Mouse (Mus musculus) hindbrain, embryonic 11.5 days (tissue): ENCODE results near the gene Jsrp1. TPM values are rescaled to one million over a fixed set of nuclear protein-coding genes. Genes with fewer than 3 reads are reported as not detected.
A peak's percentile ranks its signal among the peaks of the same experiment; 100 is the strongest.

Source experiments
- ATAC-seq: fragments of 200-750 bp; cut with Nextera tagmentation; 2 replicates; pipeline ENCODE4 v1.8.0; 2017; ENCODE audit warnings: mild to moderate bottlenecking, moderate TSS enrichment, moderate library complexity; ENCODE audit not compliant: low FRiP score
- DNase-seq: peaks from one replicate; pipeline ENCODE4 v3.0.0-alpha.2; 2015; ENCODE audit warnings: low spot score
- H3K27ac ChIP-seq: fragments of 300-500 bp; sonication (generic); 2 replicates; pipeline ENCODE4 v1.5.1; 2014; ENCODE audit warnings: mild to moderate bottlenecking, low read depth, low read length
- H3K27me3 ChIP-seq: fragments of 300-500 bp; sonication (generic); 2 replicates; pipeline ENCODE4 v1.6.1; 2014; ENCODE audit warnings: mild to moderate bottlenecking, low read length, moderate library complexity, mixed read lengths; ENCODE audit not compliant: control insufficient read depth, insufficient read depth
- H3K36me3 ChIP-seq: fragments of 300-500 bp; sonication (generic); 2 replicates; pipeline ENCODE4 v1.6.1; 2014; ENCODE audit warnings: mild to moderate bottlenecking, low read length, moderate library complexity, mixed read lengths; ENCODE audit not compliant: control insufficient read depth, insufficient read depth
- H3K4me1 ChIP-seq: fragments of 300-500 bp; sonication (generic); replicated peaks from 2 replicates; pipeline ENCODE4 v1.6.1; 2014; ENCODE audit warnings: low read length, mixed read lengths; ENCODE audit not compliant: control insufficient read depth, insufficient read depth
- H3K4me2 ChIP-seq: fragments of 300-500 bp; sonication (generic); replicated peaks from 2 replicates; pipeline ENCODE4 v1.6.1; 2014; ENCODE audit warnings: mild to moderate bottlenecking, low read depth, low read length
- H3K4me3 ChIP-seq: fragments of 300-500 bp; sonication (generic); 2 replicates; pipeline ENCODE4 v1.5.1; 2014; ENCODE audit warnings: low read depth, low read length
- H3K9ac ChIP-seq: fragments of 300-500 bp; sonication (generic); 2 replicates; pipeline ENCODE4 v1.6.1; 2014; ENCODE audit warnings: low read depth, low read length
- H3K9me3 ChIP-seq: fragments of 300-500 bp; sonication (generic); 2 replicates; pipeline ENCODE4 v1.6.1; 2016; ENCODE audit warnings: low read length; ENCODE audit not compliant: control insufficient read depth
- WGBS: fragments of 180-500 bp; shearing (Covaris S2); extraction: QIAGEN DNeasy Blood & Tissue Kit; methylation state at CpG from one replicate; pipeline ENCODE4 v1.1.7; 2014; 5-methylcytosine and 5-hydroxymethylcytosine counted together
- polyA plus RNA-seq: library from polyadenylated mRNA; unstranded; fragments of >200 nt; fragmentation: Nextera tagmentation; extraction: Ambion mirVana; gene quantifications from 2 replicates; pipeline ENCODE4 v1.2.1, GENCODE M21; 2014

Gene Jsrp1
- polyA plus RNA-seq, 1 experiment from 2014 or later = 0.36 TPM

GRCm38 (mm10) chr10:80808985-80809632, 4.2 kb downstream of the Jsrp1 start:
- Histone ChIP-seq H3K9ac (no peak overlapping the region; the same call in 1 of the 2 replicates), H3K4me2 (peak overlapping the region; percentile 29), H3K4me3 (peak overlapping the region; percentile 6; the same call in 1 of the 2 replicates), H3K27ac (no peak overlapping the region), H3K36me3 (0 out of 2 replicates have a peak, but pooled peaks cover 2% of the 10 kb centered on the region), H3K9me3 (no peaks in the 10 kb centered on the region), H3K4me1 (peaks cover 23% of the 10 kb centered on the region), H3K27me3 (peaks cover 24% of the 10 kb centered on the region)
- WGBS = 7% methylated on average over 18 of the region's 18 CpGs
- ATAC-seq (no peak), DNase-seq (peak; percentile 51)

GRCm38 (mm10) chr10:80808099-80808984, 5.0 kb downstream of the Jsrp1 start:
- Histone ChIP-seq H3K36me3 (peaks cover 8% of the 10 kb centered on the region), H3K9me3 (no peaks in the 10 kb centered on the region), H3K4me1 (peaks cover 23% of the 10 kb centered on the region), H3K9ac (peak overlapping the region; percentile 5; the same call in 1 of the 2 replicates), H3K4me3 (peak overlapping the region; percentile 6; the same call in 1 of the 2 replicates), H3K27ac (no peak overlapping the region), H3K4me2 (peak overlapping the region; percentile 29), H3K27me3 (peaks cover 24% of the 10 kb centered on the region)
- DNase-seq = peak; percentile 47
- WGBS = 17% methylated on average over 40 of the region's 40 CpGs
- no peak for ATAC-seq

- DNase-seq (peak; percentile 81), ATAC-seq (peak; percentile 77)
- peak overlapping the region; percentile 98 for H3K4me2 ChIP-seq
- WGBS = 2% methylated on average over 52 of the region's 58 CpGs
- H3K4me3 ChIP-seq = peak overlapping the region; percentile 41
- H3K9ac ChIP-seq = peak overlapping the region; percentile 64
- H3K36me3 ChIP-seq = peaks cover 14% of the 10 kb centered on the region
- no peaks in the 10 kb centered on the region for H3K9me3 ChIP-seq
- peaks cover 23% of the 10 kb centered on the region for H3K4me1 ChIP-seq
- H3K27me3 ChIP-seq = peaks cover 24% of the 10 kb centered on the region
- H3K27ac ChIP-seq = peak overlapping the region; percentile 60
These were observed 6.2 kb downstream of the Jsrp1 start for GRCm38 (mm10) chr10:80807057-80807627.

GRCm38 (mm10) chr10:80806341-80807056, 6.8 kb downstream of the Jsrp1 start:
- Histone ChIP-seq H3K36me3 (peaks cover 14% of the 10 kb centered on the region), H3K4me1 (peaks cover 23% of the 10 kb centered on the region), H3K9ac (peak overlapping the region; percentile 64), H3K4me2 (peak overlapping the region; percentile 98), H3K27ac (peak overlapping the region; percentile 60; the same call in 1 of the 2 replicates), H3K27me3 (peaks cover 24% of the 10 kb centered on the region), H3K4me3 (peak overlapping the region; percentile 41), H3K9me3 (no peaks in the 10 kb centered on the region)
- ATAC-seq (no peak), DNase-seq (no peak)
- WGBS = 40% methylated on average over 34 of the region's 34 CpGs

GRCm38 (mm10) chr10:80805925-80806324, 7.4 kb downstream of the Jsrp1 start:
- Histone ChIP-seq H3K9me3 (no peaks in the 10 kb centered on the region), H3K27me3 (peaks cover 24% of the 10 kb centered on the region), H3K27ac (no peak overlapping the region), H3K4me1 (peaks cover 23% of the 10 kb centered on the region), H3K4me2 (no peak overlapping the region), H3K36me3 (peaks cover 14% of the 10 kb centered on the region), H3K9ac (no peak overlapping the region), H3K4me3 (no peak overlapping the region)
- peak; percentile 86 for DNase-seq
- peak; percentile 28; the same call in 1 of the 2 replicates for ATAC-seq
- 25% methylated on average over 3 of the region's 3 CpGs for WGBS

- no peak for ATAC-seq
- no peak for DNase-seq
- peaks cover 21% of the 10 kb centered on the region for H3K4me1 ChIP-seq
- H3K27me3 ChIP-seq = peaks cover 22% of the 10 kb centered on the region
- no peak overlapping the region for H3K4me3 ChIP-seq
- H3K27ac ChIP-seq = no peak overlapping the region
- peaks cover 14% of the 10 kb centered on the region for H3K36me3 ChIP-seq
- no peak overlapping the region for H3K9ac ChIP-seq
- H3K9me3 ChIP-seq = no peaks in the 10 kb centered on the region
- WGBS = 85% methylated on average over 5 of the region's 5 CpGs
- H3K4me2 ChIP-seq = no peak overlapping the region
These were observed 8.0 kb downstream of the Jsrp1 start for GRCm38 (mm10) chr10:80805322-80805721.

GRCm38 (mm10) chr10:80804916-80805315, 8.4 kb downstream of the Jsrp1 start, which contains the start of gene Amh:
TSS of gene Amh (plus strand) at chr10:80805243.
- peaks cover 14% of the 10 kb centered on the region for H3K36me3 ChIP-seq
- H3K9ac ChIP-seq = no peak within 1 kb of the TSS
- peaks cover 22% of the 10 kb centered on the region for H3K4me1 ChIP-seq
- no peak within 1 kb of the TSS for H3K4me2 ChIP-seq
- H3K27ac ChIP-seq = no peak within 1 kb of the TSS
- 63% methylated on average over 6 of the region's 6 CpGs for WGBS
- no peak for ATAC-seq
- no peak within 1 kb of the TSS for H3K4me3 ChIP-seq
- H3K9me3 ChIP-seq = no peaks in the 10 kb centered on the region
- peaks cover 18% of the 10 kb centered on the region for H3K27me3 ChIP-seq
- DNase-seq = no peak

- whole genome bisulfite sequencing = 95% methylated on average over 2 of the region's 2 CpGs
- Histone ChIP-seq H3K9me3 (no peaks in the 10 kb centered on the region), H3K4me2 (no peak overlapping the region)
These were observed 9.0 kb downstream of the Jsrp1 start for GRCm38 (mm10) chr10:80804340-80804739.

More at GRCm38 (mm10) chr10:80804340-80804739, 9.0 kb downstream of the Jsrp1 start:
- ATAC-seq (no peak), DNase-seq (no peak)
- Histone ChIP-seq H3K4me1 (peaks cover 25% of the 10 kb centered on the region), H3K9ac (no peak overlapping the region), H3K27me3 (peaks cover 15% of the 10 kb centered on the region), H3K27ac (no peak overlapping the region), H3K4me3 (no peak overlapping the region), H3K36me3 (peaks cover 14% of the 10 kb centered on the region)
